Mouse (Mus musculus): ENCODE results near the gene Mcidas.

DNA sequence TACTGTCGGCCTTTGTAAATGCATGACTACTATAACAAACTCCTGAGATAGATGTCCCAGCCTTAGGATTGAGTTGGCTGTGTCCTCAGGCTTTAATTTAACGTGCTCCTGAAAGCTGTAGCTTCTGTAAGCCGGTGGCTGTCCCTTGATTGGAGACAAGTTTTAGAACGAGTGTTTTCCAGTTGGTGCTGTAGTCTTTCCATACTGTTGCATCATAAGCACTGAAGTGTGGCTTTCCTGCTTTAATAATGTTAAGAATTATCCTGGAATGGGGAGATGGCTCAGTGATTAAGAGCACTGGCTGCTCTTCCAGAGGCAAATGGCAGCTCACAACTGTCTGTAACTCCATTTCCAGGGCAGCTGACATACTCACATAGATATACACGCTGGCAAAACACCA, 26.4 kb upstream of the Mcidas start:
- TF ChIP-seq CTCF (IDR thresholded peaks at IDR 0.05; ENCODE audit: control insufficient read depth, insufficient read depth, low read length) (no peak), POLR2A (IDR thresholded peaks at IDR 0.05; ENCODE audit: borderline replicate concordance, control insufficient read depth, low read depth, low read length) (no peak)
